Mouse (Mus musculus): ENCODE data around the gene Mrpl37. TPM values are rescaled to one million over a fixed set of nuclear protein-coding genes. Genes with fewer than 3 reads are reported as not detected.

Mrpl37 gene
- total RNA-seq, 2 experiments from 2014 or later = 82.0 to 95.5 TPM

GRCm38 (mm10) chr4:107067151-107067840 is 628 bp upstream of the Mrpl37 start:
- peak; percentile 42 for DNase-seq

- DNase-seq = no peak
These were observed 2.1 kb downstream of the Mrpl37 start for GRCm38 (mm10) chr4:107064394-107065098.

GRCm38 (mm10) chr4:107063214-107063613 is 3.5 kb downstream of the Mrpl37 start:
- DNase-seq = no peak

- DNase-seq = no peak
These were observed 5.1 kb downstream of the Mrpl37 start for GRCm38 (mm10) chr4:107061560-107061959.

GRCm38 (mm10) chr4:107058781-107059180 is 7.9 kb downstream of the Mrpl37 start:
- no peak for DNase-seq

GRCm38 (mm10) chr4:107058346-107058745 is 8.3 kb downstream of the Mrpl37 start:
- DNase-seq = no peak

GRCm38 (mm10) chr4:107056088-107056487 is 10.6 kb downstream of the Mrpl37 start:
- DNase-seq = no peak

- DNase-seq = no peak
These were observed 13.6 kb downstream of the Mrpl37 start for GRCm38 (mm10) chr4:107052962-107053553.

- DNase-seq = no peak
These were observed 14.8 kb downstream of the Mrpl37 start for GRCm38 (mm10) chr4:107051889-107052288.

GRCm38 (mm10) chr4:107048568-107049162 is 18.0 kb downstream of the Mrpl37 start:
- peak; percentile 89 for DNase-seq

GRCm38 (mm10) chr4:107047806-107048205 is 18.9 kb downstream of the Mrpl37 start:
- peak; percentile 24 for DNase-seq

- DNase-seq = no peak
These were observed 21.5 kb downstream of the Mrpl37 start for GRCm38 (mm10) chr4:107045188-107045587.

- DNase-seq = no peak
These were observed 24.4 kb downstream of the Mrpl37 start for GRCm38 (mm10) chr4:107042304-107042703.

- DNase-seq = no peak
These were observed 27.4 kb downstream of the Mrpl37 start for GRCm38 (mm10) chr4:107039270-107039669.

GRCm38 (mm10) chr4:107038303-107038702 is 28.4 kb downstream of the Mrpl37 start:
- no peak for DNase-seq

- DNase-seq = no peak
These were observed 29.7 kb downstream of the Mrpl37 start for GRCm38 (mm10) chr4:107036985-107037384.

- DNase-seq = no peak
These were observed 31.0 kb downstream of the Mrpl37 start for GRCm38 (mm10) chr4:107035689-107036088.

GRCm38 (mm10) chr4:107026451-107026850 is 40.2 kb downstream of the Mrpl37 start:
- no peak for DNase-seq

- DNase-seq = no peak
These were observed 41.3 kb downstream of the Mrpl37 start for GRCm38 (mm10) chr4:107025369-107025768.

GRCm38 (mm10) chr4:107024899-107025298 is 41.8 kb downstream of the Mrpl37 start:
- no peak for DNase-seq

- no peak for DNase-seq
These were observed 45.2 kb downstream of the Mrpl37 start for GRCm38 (mm10) chr4:107021464-107021863.

GRCm38 (mm10) chr4:107020287-107021000 is 46.2 kb downstream of the Mrpl37 start:
- no peak for DNase-seq
